Mouse (Mus musculus): ENCODE measurements around the gene Rag2. TPM values are rescaled to one million over a fixed set of nuclear protein-coding genes. Genes with fewer than 3 reads are reported as not detected.

Gene Rag2
- not detected for polyA plus RNA-seq (2017; shearing (Covaris generic))

DNA sequence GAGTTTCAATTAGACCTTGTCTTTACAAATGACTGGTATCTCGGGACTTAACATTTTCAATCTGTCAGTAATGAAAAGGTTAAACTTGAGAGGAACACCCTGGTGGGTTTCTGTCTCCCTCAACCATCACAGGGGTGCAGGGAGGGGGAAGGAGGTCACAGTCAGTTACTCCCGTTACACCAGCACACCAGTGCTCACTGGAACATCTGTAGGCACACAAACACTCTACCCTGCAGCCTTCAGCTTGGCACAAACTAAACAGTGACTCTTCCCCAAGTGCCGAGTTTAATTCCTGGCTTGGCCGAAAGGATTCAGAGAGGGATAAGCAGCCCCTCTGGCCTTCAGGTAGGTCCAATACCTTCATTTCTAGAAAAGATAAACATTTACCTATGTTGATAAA lies at the start of gene Rag2:
Gene Rag2 (plus strand): TSS at position 193 of the 400 bp plus-strand sequence.

GRCm38 (mm10) chr2:101649114-101649671 lies 24.7 kb downstream of the Rag2 start, which contains the start of the genes Rag1 and B230118H07Rik:
Gene Rag1, minus strand, starts transcription at chr2:101649501.
Gene B230118H07Rik, minus strand, starts transcription at chr2:101649532.

GRCm38 (mm10) chr2:101678236-101679021 lies 53.9 kb downstream of the Rag2 start, which contains the start of gene Traf6:
Gene Traf6, plus strand, starts transcription at chr2:101678429.

Other genes starting within 250 kb of the Rag2 start
- not detected for gene Rag1, start 24.8 kb downstream of the Rag2 start, polyA plus RNA-seq (2017; shearing (Covaris generic))
- gene B230118H07Rik, start 24.8 kb downstream of the Rag2 start, polyA plus RNA-seq (2017; shearing (Covaris generic)): 1.3 TPM
- gene Traf6, start 53.7 kb downstream of the Rag2 start, polyA plus RNA-seq (2017; shearing (Covaris generic)): 28.8 TPM

Measured in activated CD4-positive, CD25-positive, alpha-beta regulatory T cell, adult 9 weeks (primary cell).